Mouse (Mus musculus) liver, adult 2 months (tissue): Measurements from ENCODE around the gene Dpp6. TPM values are rescaled to one million over a fixed set of nuclear protein-coding genes. Genes with fewer than 3 reads are reported as not detected.

Source experiments
- DNase-seq: peaks from one replicate; pipeline ENCODE4 v3.0.0-alpha.2; 2011; ENCODE audit warnings: low read depth, low spot score; ENCODE audit errors: extremely low read depth
- H3K27ac ChIP-seq: fragments of 200-500 bp; replicated peaks from 2 replicates; pipeline ENCODE4 v1.5.1; 2012; ENCODE audit warnings: low read depth, mild to moderate bottlenecking, control low read depth, inconsistent platforms, low read length; ENCODE audit not compliant: insufficient read depth
- H3K27me3 ChIP-seq: fragments of 200-500 bp; 2 replicates; pipeline ENCODE4 v1.6.1; 2012; ENCODE audit warnings: mild to moderate bottlenecking, moderate library complexity, low read length, inconsistent platforms; ENCODE audit not compliant: control insufficient read depth, insufficient read depth
- H3K36me3 ChIP-seq: fragments of 200-500 bp; 2 replicates; pipeline ENCODE4 v1.6.1; 2012; ENCODE audit warnings: low read length, inconsistent platforms; ENCODE audit not compliant: control insufficient read depth, insufficient read depth
- H3K4me1 ChIP-seq: fragments of 200-500 bp; 2 replicates; pipeline ENCODE4 v1.6.1; 2011; ENCODE audit warnings: low read length; ENCODE audit not compliant: control insufficient read depth, insufficient read depth
- H3K4me3 ChIP-seq: fragments of 200-500 bp; 2 replicates; pipeline ENCODE4 v1.5.1; 2011; ENCODE audit warnings: low read depth, mild to moderate bottlenecking, control low read depth, low read length, moderate library complexity; ENCODE audit not compliant: insufficient read depth
- H3K79me2 ChIP-seq: fragments of 200-500 bp; 2 replicates; pipeline ENCODE4 v1.6.1; 2012; ENCODE audit warnings: inconsistent platforms, mild to moderate bottlenecking, low read length, moderate library complexity; ENCODE audit not compliant: control insufficient read depth, insufficient read depth
- H3K9ac ChIP-seq: fragments of 200-500 bp; 2 replicates; pipeline ENCODE4 v1.6.1; 2012; ENCODE audit warnings: low read depth, mild to moderate bottlenecking, control low read depth, inconsistent platforms, low read length
- CTCF ChIP-seq: fragments of 200-500 bp; IDR thresholded peaks from 2 replicates; pipeline ENCODE4 v1.5.1; 2011; ENCODE audit warnings: low read depth, low read length, control low read depth
- POLR2A ChIP-seq: fragments of 200-500 bp; IDR thresholded peaks from 2 replicates; pipeline ENCODE4 v1.6.1; 2011; ENCODE audit warnings: low read length, control low read depth; ENCODE audit not compliant: insufficient read depth; ENCODE audit errors: extremely low read depth
- WGBS: fragments of 180-500 bp; shearing (Covaris S2); methylation state at CpG from one replicate; pipeline ENCODE4 v1.1.7; 2018; 5-methylcytosine and 5-hydroxymethylcytosine counted together
- polyA plus RNA-seq: library from polyadenylated mRNA; depleted of rRNA; stranded (reverse); fragments of >200 nt; gene quantifications from 2 replicates; pipeline ENCODE4 v1.2.3, GENCODE M21; 2012
- total RNA-seq: library from RNA; depleted of rRNA; stranded (reverse); fragments of >200 nt; gene quantifications from 2 replicates; pipeline ENCODE4 v1.2.3, GENCODE M21; 2014

Dpp6 gene
- total and polyA plus RNA-seq, 2 experiments = not detected

- DNase-seq = peak; percentile 40
- TF ChIP-seq CTCF (no peak), POLR2A (no peak)
- Histone ChIP-seq H3K4me3 (no peak overlapping the region), H3K27me3 (no peaks in the 10 kb centered on the region), H3K79me2 (no peaks in the 10 kb centered on the region), H3K36me3 (no peaks in the 10 kb centered on the region), H3K9ac (no peak overlapping the region), H3K27ac (no peak overlapping the region), H3K4me1 (no peaks in the 10 kb centered on the region)
- 57% methylated on average over 1 of the region's 1 CpGs for WGBS
These were observed 378.0 kb downstream of the Dpp6 start for GRCm38 (mm10) chr5:27194975-27195374.

- no peaks in the 10 kb centered on the region for H3K36me3 ChIP-seq
- H3K4me3 ChIP-seq = no peak overlapping the region
- DNase-seq = no peak
- H3K27ac ChIP-seq = no peak overlapping the region
- 53% methylated on average over 2 of the region's 2 CpGs for WGBS
- H3K27me3 ChIP-seq = no peaks in the 10 kb centered on the region; the same call in 1 of the 2 replicates
- H3K4me1 ChIP-seq = no peaks in the 10 kb centered on the region
- TF ChIP-seq POLR2A (no peak), CTCF (no peak; the same call in 1 of the 2 replicates)
- H3K79me2 ChIP-seq = no peaks in the 10 kb centered on the region
- H3K9ac ChIP-seq = no peak overlapping the region
These were observed 383.8 kb downstream of the Dpp6 start for GRCm38 (mm10) chr5:27200581-27201341.

GRCm38 (mm10) chr5:27203131-27203530, 386.1 kb downstream of the Dpp6 start:
- Histone ChIP-seq H3K36me3 (no peaks in the 10 kb centered on the region), H3K79me2 (no peaks in the 10 kb centered on the region), H3K4me3 (no peak overlapping the region), H3K27ac (no peak overlapping the region), H3K9ac (no peak overlapping the region), H3K27me3 (no peaks in the 10 kb centered on the region; the same call in 1 of the 2 replicates), H3K4me1 (no peaks in the 10 kb centered on the region)
- no peak for DNase-seq
- TF ChIP-seq POLR2A (no peak), CTCF (no peak)

- Histone ChIP-seq H3K4me3 (no peak overlapping the region), H3K36me3 (no peaks in the 10 kb centered on the region), H3K27me3 (no peaks in the 10 kb centered on the region; the same call in 1 of the 2 replicates), H3K79me2 (no peaks in the 10 kb centered on the region), H3K27ac (no peak overlapping the region), H3K4me1 (no peaks in the 10 kb centered on the region), H3K9ac (no peak overlapping the region)
- DNase-seq = no peak
- WGBS = 71% methylated on average over 3 of the region's 3 CpGs
- TF ChIP-seq POLR2A (no peak), CTCF (no peak)
These were observed 387.7 kb downstream of the Dpp6 start for GRCm38 (mm10) chr5:27204721-27205120.

- no peak overlapping the region for H3K4me3 ChIP-seq
- H3K9ac ChIP-seq = no peak overlapping the region
- H3K4me1 ChIP-seq = no peaks in the 10 kb centered on the region
- H3K36me3 ChIP-seq = no peaks in the 10 kb centered on the region
- H3K79me2 ChIP-seq = no peaks in the 10 kb centered on the region
- no peaks in the 10 kb centered on the region; the same call in 1 of the 2 replicates for H3K27me3 ChIP-seq
- 77% methylated on average over 2 of the region's 2 CpGs for WGBS
- no peak for DNase-seq
- no peak overlapping the region for H3K27ac ChIP-seq
- no peak for TF ChIP-seq POLR2A
- TF ChIP-seq CTCF = no peak
These were observed 388.8 kb downstream of the Dpp6 start for GRCm38 (mm10) chr5:27205754-27206153.

GRCm38 (mm10) chr5:27206213-27206612, 389.2 kb downstream of the Dpp6 start:
- Histone ChIP-seq H3K36me3 (no peaks in the 10 kb centered on the region), H3K79me2 (no peaks in the 10 kb centered on the region), H3K4me1 (no peaks in the 10 kb centered on the region), H3K27ac (no peak overlapping the region), H3K27me3 (no peaks in the 10 kb centered on the region), H3K4me3 (no peak overlapping the region), H3K9ac (no peak overlapping the region)
- WGBS = 84% methylated on average over 7 of the region's 7 CpGs
- TF ChIP-seq CTCF (no peak), POLR2A (no peak)
- DNase-seq = no peak
